Mouse (Mus musculus): Measurements from ENCODE around the gene Pcolce.

DNA sequence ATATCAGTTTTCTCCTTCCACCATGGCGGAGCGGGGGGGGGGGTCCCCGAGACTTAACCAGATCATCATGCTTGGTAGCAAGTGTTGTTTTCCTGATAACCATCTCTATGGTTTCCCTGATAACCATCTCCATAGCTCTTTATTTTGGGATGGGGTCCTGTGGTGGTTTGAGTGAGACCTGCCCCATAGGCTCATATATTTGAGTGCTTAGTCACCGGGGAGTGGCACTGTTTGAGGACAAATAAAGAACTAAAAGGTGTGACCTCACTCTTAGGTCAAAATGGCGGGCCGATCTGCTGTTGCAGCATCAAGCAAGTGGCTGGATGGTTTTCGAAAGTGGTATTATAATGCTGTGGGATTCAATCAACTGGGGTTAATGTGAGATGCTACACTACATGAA is 1.8 kb upstream of the Pcolce start:
- TF ChIP-seq CTCF (IDR thresholded peaks at IDR 0.05; ENCODE audit: control insufficient read depth, insufficient read depth, insufficient replicate concordance, low read depth, low read length) (no peak), POLR2A (IDR thresholded peaks at IDR 0.05; ENCODE audit: control insufficient read depth, low read depth, low read length) (no peak)
